Comparison of ENCODE assay signal across 9 mouse cellular contexts in the genomic region with DNA sequence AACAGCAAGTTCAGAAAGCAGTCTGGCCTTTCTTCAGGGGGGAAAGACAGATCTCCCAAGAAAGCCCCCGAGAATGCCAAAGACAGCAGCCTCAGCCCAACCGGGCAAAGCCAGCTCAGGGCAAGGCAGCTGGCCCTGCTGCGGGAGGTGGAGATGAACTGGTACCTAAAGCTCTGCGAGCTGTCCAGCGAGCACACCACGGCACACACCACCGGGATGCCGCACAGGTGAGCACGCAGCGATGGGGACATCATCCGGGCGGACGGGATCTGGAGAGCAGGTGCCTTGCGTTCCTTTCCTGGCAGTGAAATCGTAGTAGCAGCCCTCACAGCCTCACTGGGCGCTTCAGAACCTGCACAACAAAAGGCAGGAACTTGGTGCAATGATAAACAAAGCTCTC.
DNase-seq lines count a peak whose midpoint lies in the region; ATAC-seq lines count a peak whose summit lies in the region.
"Had no signal": no experiment of that assay in that cellular context is flagged by ENCODE, and none has a peak within 500 bp of the region (broad histone marks: within the 10 kb centered on the region; RNA-seq: fewer than 3 reads in every experiment).

No protein-coding gene starts in this region.

- no peaks in the 10 kb centered on the region for H3K4me1 ChIP-seq in heart, embryonic 13.5 days
- H3K4me1 ChIP-seq in intestine, embryonic 15.5 days (replicated peaks) = no peaks in the 10 kb centered on the region
- H3K4me1 ChIP-seq: liver, embryonic 13.5 days had no signal

- H3K4me3 ChIP-seq in heart, embryonic 13.5 days = peak overlapping the region; percentile 27
- no peak overlapping the region for H3K4me3 ChIP-seq in intestine, embryonic 15.5 days (replicated peaks)
- H3K4me3 ChIP-seq: liver, embryonic 13.5 days had no signal

- no peaks in the 10 kb centered on the region for H3K36me3 ChIP-seq in heart, embryonic 13.5 days
- H3K36me3 ChIP-seq in intestine, embryonic 15.5 days = no peaks in the 10 kb centered on the region
- H3K36me3 ChIP-seq: liver, embryonic 13.5 days had no signal

- WGBS in heart, embryonic 13.5 days = 22% methylated on average over 16 of the region's 16 CpGs
- 22% methylated on average over 16 of the region's 16 CpGs for WGBS in intestine, embryonic 15.5 days

- H3K4me2 ChIP-seq in heart, embryonic 13.5 days = peak overlapping the region; percentile 46
- H3K4me2 ChIP-seq in intestine, embryonic 15.5 days (replicated peaks) = peak overlapping the region; percentile 33
- H3K4me2 ChIP-seq: liver, embryonic 13.5 days had no signal

- no peaks in the 10 kb centered on the region for H3K9me3 ChIP-seq in heart, embryonic 13.5 days
- no peaks in the 10 kb centered on the region for H3K9me3 ChIP-seq in intestine, embryonic 15.5 days
- H3K9me3 ChIP-seq: liver, embryonic 13.5 days had no signal

- no peak for ATAC-seq in heart, embryonic 13.5 days (ENCODE audit: extremely low read depth, insufficient number of reproducible peaks, low FRiP score, low TSS enrichment)
- ATAC-seq in intestine, embryonic 15.5 days = no peak

- peaks cover 18% of the 10 kb centered on the region for H3K27me3 ChIP-seq in heart, embryonic 13.5 days (replicated peaks)
- peaks cover 4% of the 10 kb centered on the region; the same call in 1 of the 2 replicates for H3K27me3 ChIP-seq in intestine, embryonic 15.5 days (replicated peaks)

- no peak for DNase-seq in heart, adult 18-20 months
- DNase-seq in testis, postnatal 10 days (ENCODE audit: low spot score) = peak; percentile 35
- DNase-seq in testis, postnatal 14 days (ENCODE audit: low spot score) = no peak
- DNase-seq in thymus, postnatal 36 days = no peak
- no peak for DNase-seq in thymus, postnatal 14 days
- no peak for DNase-seq in layer of hippocampus, adult 18-20 months (ENCODE audit: low spot score in 2 of 2)
- DNase-seq: liver, embryonic 13.5 days had no signal

- no peak overlapping the region for H3K27ac ChIP-seq in heart, embryonic 13.5 days (replicated peaks)
- H3K27ac ChIP-seq in intestine, embryonic 15.5 days = no peak overlapping the region
- H3K27ac ChIP-seq: liver, embryonic 13.5 days had no signal

- H3K9ac ChIP-seq in heart, embryonic 13.5 days = no peak overlapping the region
- H3K9ac ChIP-seq in intestine, embryonic 15.5 days = no peak overlapping the region
- H3K9ac ChIP-seq: liver, embryonic 13.5 days had no signal
